Mouse (Mus musculus) midbrain, embryonic 10.5 days (tissue): ENCODE data around the gene Ces1e. TPM values are rescaled to one million over a fixed set of nuclear protein-coding genes. Genes with fewer than 3 reads are reported as not detected.
"Not testable (repeated sequence)": the region's sequence is repeated elsewhere in the genome, so short reads cannot be mapped to it uniquely, and the experiment has no call there.

ENCODE experiments used
- DNase-seq: peaks from one replicate; pipeline ENCODE4 v3.0.0-alpha.2; 2017; ENCODE audit warnings: low spot score
- H3K27ac ChIP-seq: fragments of 300-500 bp; sonication (generic); replicated peaks from 2 replicates; pipeline ENCODE4 v1.5.1; 2016; ENCODE audit warnings: mild to moderate bottlenecking
- H3K27me3 ChIP-seq: fragments of 300-500 bp; sonication (generic); 2 replicates; pipeline ENCODE4 v1.6.1; 2016; ENCODE audit warnings: low read depth, mild to moderate bottlenecking; ENCODE audit not compliant: poor library complexity, severe bottlenecking
- H3K36me3 ChIP-seq: fragments of 300-500 bp; sonication (generic); 2 replicates; pipeline ENCODE4 v1.6.1; 2016; ENCODE audit warnings: mild to moderate bottlenecking, moderate library complexity
- H3K4me1 ChIP-seq: fragments of 300-500 bp; sonication (generic); 2 replicates; pipeline ENCODE4 v1.6.1; 2016
- H3K4me3 ChIP-seq: fragments of 300-500 bp; sonication (generic); 2 replicates; pipeline ENCODE4 v1.5.1; 2016; ENCODE audit warnings: mild to moderate bottlenecking, moderate library complexity
- H3K9me3 ChIP-seq: fragments of 300-500 bp; sonication (generic); replicated peaks from 2 replicates; pipeline ENCODE4 v1.6.1; 2016; ENCODE audit warnings: mild to moderate bottlenecking
- WGBS: fragments of 180-500 bp; shearing (Covaris S2); methylation state at CpG from one replicate; pipeline ENCODE4 v1.1.7; 2016; 5-methylcytosine and 5-hydroxymethylcytosine counted together
- polyA plus RNA-seq: library from polyadenylated mRNA; unstranded; fragments of >200 nt; fragmentation: Nextera tagmentation; extraction: Ambion mirVana; gene quantifications from 2 replicates; pipeline ENCODE4 v1.2.1, GENCODE M21; 2016

The Ces1e gene
- polyA plus RNA-seq, 1 experiment from 2014 or later, result not detected

- not testable (repeated sequence) for DNase-seq, H3K4me1 ChIP-seq, H3K36me3 ChIP-seq, H3K9me3 ChIP-seq, H3K4me3 ChIP-seq, H3K27me3 ChIP-seq, H3K27ac ChIP-seq
- 100% methylated on average over 1 of the region's 1 CpGs for WGBS
Measured at GRCm38 (mm10) chr8:93226471-93226870, 2.9 kb downstream of the Ces1e start.

GRCm38 (mm10) chr8:93221896-93222295 lies 7.5 kb downstream of the Ces1e start:
- Histone ChIP-seq H3K9me3 (no peaks in the 10 kb centered on the region), H3K4me1 (no peaks in the 10 kb centered on the region), H3K27ac (no peak overlapping the region), H3K4me3 (no peak overlapping the region), H3K36me3 (no peaks in the 10 kb centered on the region), H3K27me3 (no peaks in the 10 kb centered on the region)
- 85% methylated on average over 3 of the region's 3 CpGs for WGBS
- no peak for DNase-seq

GRCm38 (mm10) chr8:93217867-93218266 lies 11.6 kb downstream of the Ces1e start:
- H3K9me3 ChIP-seq, result no peaks in the 10 kb centered on the region
- no peaks in the 10 kb centered on the region for H3K36me3 ChIP-seq
- DNase-seq, result no peak
- H3K4me1 ChIP-seq, result no peaks in the 10 kb centered on the region
- H3K4me3 ChIP-seq, result no peak overlapping the region
- H3K27ac ChIP-seq, result no peak overlapping the region
- 90% methylated on average over 4 of the region's 4 CpGs for WGBS
- H3K27me3 ChIP-seq, result no peaks in the 10 kb centered on the region

- H3K4me1 ChIP-seq, result no peaks in the 10 kb centered on the region
- H3K27ac ChIP-seq, result no peak overlapping the region
- H3K9me3 ChIP-seq, result no peaks in the 10 kb centered on the region
- 92% methylated on average over 1 of the region's 1 CpGs for WGBS
- H3K27me3 ChIP-seq, result no peaks in the 10 kb centered on the region
- no peaks in the 10 kb centered on the region for H3K36me3 ChIP-seq
- no peak overlapping the region for H3K4me3 ChIP-seq
- DNase-seq, result no peak
Measured at GRCm38 (mm10) chr8:93217375-93217774, 12.0 kb downstream of the Ces1e start.

- no peak overlapping the region for H3K27ac ChIP-seq
- no peaks in the 10 kb centered on the region for H3K27me3 ChIP-seq
- no peaks in the 10 kb centered on the region for H3K4me1 ChIP-seq
- no peak for DNase-seq
- no peaks in the 10 kb centered on the region for H3K9me3 ChIP-seq
- no peak overlapping the region for H3K4me3 ChIP-seq
- no peaks in the 10 kb centered on the region for H3K36me3 ChIP-seq
Measured at GRCm38 (mm10) chr8:93211091-93211490, 18.3 kb downstream of the Ces1e start.

- not testable (repeated sequence) for H3K4me3 ChIP-seq, H3K9me3 ChIP-seq, H3K27ac ChIP-seq, H3K27me3 ChIP-seq, H3K36me3 ChIP-seq, DNase-seq, H3K4me1 ChIP-seq
- WGBS, result 85% methylated on average over 7 of the region's 7 CpGs
Measured at GRCm38 (mm10) chr8:93199146-93199545, 30.3 kb downstream of the Ces1e start.

GRCm38 (mm10) chr8:93197685-93198525 lies 31.5 kb downstream of the Ces1e start, which contains the start of gene Ces1d:
Gene Ces1d (minus strand): TSS chr8:93197838.
- Histone ChIP-seq H3K27ac (no peak within 1 kb of the TSS), H3K27me3 (no peaks in the 10 kb centered on the region), H3K9me3 (no peaks in the 10 kb centered on the region), H3K4me1 (no peaks in the 10 kb centered on the region), H3K36me3 (no peaks in the 10 kb centered on the region), H3K4me3 (no peak within 1 kb of the TSS)
- DNase-seq, result no peak
- 86% methylated on average over 8 of the region's 8 CpGs for WGBS

GRCm38 (mm10) chr8:93196436-93196835 lies 33.0 kb downstream of the Ces1e start:
- Histone ChIP-seq H3K36me3 (no peaks in the 10 kb centered on the region), H3K4me3 (no peak overlapping the region), H3K9me3 (no peaks in the 10 kb centered on the region), H3K4me1 (no peaks in the 10 kb centered on the region), H3K27ac (no peak overlapping the region), H3K27me3 (no peaks in the 10 kb centered on the region)
- DNase-seq, result no peak
- WGBS, result 94% methylated on average over 5 of the region's 5 CpGs

GRCm38 (mm10) chr8:93180581-93181129 lies 48.8 kb downstream of the Ces1e start:
- Histone ChIP-seq H3K9me3 (no peaks in the 10 kb centered on the region), H3K27ac (no peak overlapping the region), H3K36me3 (no peaks in the 10 kb centered on the region), H3K27me3 (no peaks in the 10 kb centered on the region), H3K4me1 (peaks cover 7% of the 10 kb centered on the region; the same call in 1 of the 2 replicates), H3K4me3 (no peak overlapping the region)
- 85% methylated on average over 4 of the region's 4 CpGs for WGBS
- DNase-seq, result no peak

GRCm38 (mm10) chr8:93176593-93176992 lies 52.8 kb downstream of the Ces1e start:
- no peak overlapping the region for H3K27ac ChIP-seq
- H3K27me3 ChIP-seq, result no peaks in the 10 kb centered on the region
- H3K9me3 ChIP-seq, result no peaks in the 10 kb centered on the region
- no peaks in the 10 kb centered on the region for H3K36me3 ChIP-seq
- no peak overlapping the region for H3K4me3 ChIP-seq
- peaks cover 7% of the 10 kb centered on the region; the same call in 1 of the 2 replicates for H3K4me1 ChIP-seq
- no peak for DNase-seq
- WGBS, result 77% methylated on average over 1 of the region's 1 CpGs

GRCm38 (mm10) chr8:93174554-93174953 lies 54.9 kb downstream of the Ces1e start:
- H3K9me3 ChIP-seq, result no peaks in the 10 kb centered on the region
- no peak overlapping the region for H3K4me3 ChIP-seq
- no peak overlapping the region for H3K27ac ChIP-seq
- H3K27me3 ChIP-seq, result no peaks in the 10 kb centered on the region
- no peak for DNase-seq
- peaks cover 7% of the 10 kb centered on the region; the same call in 1 of the 2 replicates for H3K4me1 ChIP-seq
- 89% methylated on average over 2 of the region's 2 CpGs for WGBS
- no peaks in the 10 kb centered on the region for H3K36me3 ChIP-seq

- Histone ChIP-seq H3K4me3 (no peak overlapping the region), H3K4me1 (peaks cover 7% of the 10 kb centered on the region; the same call in 1 of the 2 replicates), H3K36me3 (no peaks in the 10 kb centered on the region), H3K9me3 (no peaks in the 10 kb centered on the region), H3K27ac (no peak overlapping the region), H3K27me3 (no peaks in the 10 kb centered on the region)
- 82% methylated on average over 1 of the region's 1 CpGs for WGBS
- no peak for DNase-seq
Measured at GRCm38 (mm10) chr8:93171846-93172590, 57.4 kb downstream of the Ces1e start.

GRCm38 (mm10) chr8:93163363-93163762 lies 66.1 kb downstream of the Ces1e start:
- Histone ChIP-seq H3K27me3 (no peaks in the 10 kb centered on the region), H3K9me3 (no peaks in the 10 kb centered on the region), H3K36me3 (no peaks in the 10 kb centered on the region), H3K4me3 (no peak overlapping the region), H3K27ac (no peak overlapping the region), H3K4me1 (no peaks in the 10 kb centered on the region)
- WGBS, result 92% methylated on average over 1 of the region's 1 CpGs
- DNase-seq, result no peak
